Mouse (Mus musculus): ENCODE measurements around the gene Alcam.

The Alcam gene

GRCm38 (mm10) chr16:52443055-52443454 is 10.8 kb downstream of the Alcam start:
- no peak for DNase-seq (ENCODE audit: low read depth, low spot score)

- DNase-seq (ENCODE audit: low read depth, low spot score) = no peak
These were observed 14.3 kb downstream of the Alcam start for GRCm38 (mm10) chr16:52439600-52439999.

DNA sequence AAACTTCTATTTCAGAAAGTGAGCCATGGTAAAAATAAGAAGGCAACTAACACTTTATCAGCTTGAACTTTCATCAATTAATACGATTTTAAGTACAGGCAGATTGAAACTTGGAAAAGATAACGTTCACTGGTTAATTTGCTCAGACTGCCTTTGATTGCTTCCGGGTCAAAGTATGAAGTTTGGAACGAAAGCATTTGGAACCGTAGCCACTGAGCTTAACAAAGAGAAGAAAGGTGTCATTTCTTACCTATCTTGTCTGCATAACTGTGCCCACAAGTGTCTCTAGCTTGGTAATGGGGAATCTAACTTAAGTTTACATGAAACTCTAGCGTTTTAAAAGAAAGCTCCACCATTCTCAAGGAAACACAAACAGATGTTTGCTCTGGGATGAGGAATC is 14.9 kb downstream of the Alcam start:
- DNase-seq (ENCODE audit: low read depth, low spot score) = no peak

GRCm38 (mm10) chr16:52438216-52438904 is 15.5 kb downstream of the Alcam start:
- no peak for DNase-seq (ENCODE audit: low read depth, low spot score)

- DNase-seq (ENCODE audit: low read depth, low spot score) = peak; percentile 24
These were observed 20.7 kb downstream of the Alcam start for GRCm38 (mm10) chr16:52433189-52433588.

GRCm38 (mm10) chr16:52432072-52432471 is 21.8 kb downstream of the Alcam start:
- no peak for DNase-seq (ENCODE audit: low read depth, low spot score)

DNA sequence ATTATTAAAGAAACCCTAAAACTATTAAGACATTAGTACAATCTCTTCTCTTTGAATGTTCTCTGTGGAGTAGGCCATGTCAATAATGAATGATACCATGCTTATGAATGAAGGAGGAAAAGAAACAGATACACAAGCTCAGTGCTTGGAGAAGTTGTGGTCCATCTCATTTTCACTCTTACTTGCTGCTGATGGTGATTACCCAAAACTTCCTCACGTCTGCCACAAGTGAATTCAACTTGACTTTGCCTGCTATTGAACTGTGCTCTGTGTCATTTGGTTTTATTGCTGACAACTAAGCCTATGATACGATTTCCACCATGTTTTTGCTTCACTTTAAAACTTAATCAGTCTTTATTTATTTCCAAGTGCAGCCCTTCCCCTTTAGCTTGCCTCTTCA is 22.3 kb downstream of the Alcam start:
- DNase-seq (ENCODE audit: low read depth, low spot score) = no peak

- no peak for DNase-seq (ENCODE audit: low read depth, low spot score)
These were observed 23.8 kb downstream of the Alcam start for GRCm38 (mm10) chr16:52430073-52430472.

GRCm38 (mm10) chr16:52429661-52430060 is 24.2 kb downstream of the Alcam start:
- no peak for DNase-seq (ENCODE audit: low read depth, low spot score)

DNA sequence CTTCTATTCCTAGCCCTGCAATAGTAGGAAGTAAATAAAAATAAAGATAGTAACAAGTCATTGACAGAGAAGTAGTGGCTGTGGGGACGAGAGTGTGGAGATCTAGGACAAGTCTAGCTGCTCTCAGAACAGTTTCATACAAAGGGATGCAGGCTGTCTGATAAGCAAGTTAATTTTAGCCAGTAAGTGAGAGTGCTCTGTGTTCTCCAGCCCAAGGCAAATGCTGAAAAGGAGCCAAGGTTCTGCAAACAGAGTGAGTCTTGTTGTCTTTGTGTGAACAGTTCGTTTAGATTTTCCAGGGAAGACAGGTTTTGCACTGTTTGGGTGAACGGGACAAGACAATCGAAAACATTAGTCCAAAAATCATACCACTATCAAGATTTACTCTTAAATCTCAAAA is 25.4 kb downstream of the Alcam start:
- no peak for DNase-seq (ENCODE audit: low read depth, low spot score)

- no peak for DNase-seq (ENCODE audit: low read depth, low spot score)
These were observed 35.2 kb downstream of the Alcam start for GRCm38 (mm10) chr16:52418568-52419158.

- DNase-seq (ENCODE audit: low read depth, low spot score) = no peak
These were observed 35.9 kb downstream of the Alcam start for GRCm38 (mm10) chr16:52417982-52418381.

GRCm38 (mm10) chr16:52417146-52417545 is 36.7 kb downstream of the Alcam start:
- DNase-seq (ENCODE audit: low read depth, low spot score) = no peak

- no peak for DNase-seq (ENCODE audit: low read depth, low spot score)
These were observed 40.2 kb downstream of the Alcam start for GRCm38 (mm10) chr16:52413714-52414113.

DNA sequence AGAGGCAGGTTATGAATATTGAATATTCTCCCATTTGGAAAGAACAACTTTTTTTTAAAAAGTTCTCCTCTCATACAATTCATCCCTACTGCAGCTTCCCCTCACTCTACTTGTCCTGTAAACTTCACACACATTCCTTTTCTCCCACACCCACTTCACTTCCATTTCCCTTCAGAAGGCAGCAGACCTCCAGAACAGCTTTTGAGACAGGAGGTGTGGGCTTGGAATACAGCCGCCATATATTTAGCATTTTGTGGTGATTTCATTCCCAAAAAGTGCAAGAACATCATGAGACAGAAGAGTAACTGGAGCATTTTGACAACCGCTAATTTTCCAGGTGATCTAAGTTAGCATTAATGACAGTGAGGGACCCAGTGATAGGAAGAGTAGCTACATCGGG is 47.8 kb downstream of the Alcam start:
- no peak for DNase-seq (ENCODE audit: low read depth, low spot score)

GRCm38 (mm10) chr16:52405272-52405671 is 48.6 kb downstream of the Alcam start:
- DNase-seq (ENCODE audit: low read depth, low spot score) = no peak

- no peak for DNase-seq (ENCODE audit: low read depth, low spot score)
These were observed 54.8 kb downstream of the Alcam start for GRCm38 (mm10) chr16:52399112-52399511.

DNA sequence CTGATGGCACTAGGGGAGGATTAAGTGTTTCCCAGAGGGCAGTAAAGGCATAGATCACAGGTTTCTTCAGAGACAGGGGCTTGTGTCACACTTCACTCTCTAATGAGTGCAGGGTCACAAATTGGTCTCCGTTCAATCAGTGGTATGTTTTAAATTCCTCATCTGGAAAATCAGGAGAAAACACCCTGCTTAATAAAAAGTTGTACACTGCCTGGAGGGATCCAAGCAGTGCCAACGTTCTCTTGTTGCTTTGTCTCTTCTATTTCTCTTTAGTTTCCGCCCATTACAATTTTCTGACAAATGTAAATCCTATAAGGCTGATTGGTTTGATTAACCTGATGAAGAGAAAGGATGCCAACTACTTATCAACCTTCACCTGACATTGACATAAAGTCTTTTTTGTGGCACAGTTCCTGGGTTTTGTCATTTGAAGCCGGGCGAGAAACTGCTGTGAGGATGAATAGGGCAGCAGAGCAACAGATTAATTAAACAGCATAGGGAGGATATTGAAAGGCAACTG is 67.0 kb downstream of the Alcam start:
- DNase-seq (ENCODE audit: low read depth, low spot score) = no peak

DNA sequence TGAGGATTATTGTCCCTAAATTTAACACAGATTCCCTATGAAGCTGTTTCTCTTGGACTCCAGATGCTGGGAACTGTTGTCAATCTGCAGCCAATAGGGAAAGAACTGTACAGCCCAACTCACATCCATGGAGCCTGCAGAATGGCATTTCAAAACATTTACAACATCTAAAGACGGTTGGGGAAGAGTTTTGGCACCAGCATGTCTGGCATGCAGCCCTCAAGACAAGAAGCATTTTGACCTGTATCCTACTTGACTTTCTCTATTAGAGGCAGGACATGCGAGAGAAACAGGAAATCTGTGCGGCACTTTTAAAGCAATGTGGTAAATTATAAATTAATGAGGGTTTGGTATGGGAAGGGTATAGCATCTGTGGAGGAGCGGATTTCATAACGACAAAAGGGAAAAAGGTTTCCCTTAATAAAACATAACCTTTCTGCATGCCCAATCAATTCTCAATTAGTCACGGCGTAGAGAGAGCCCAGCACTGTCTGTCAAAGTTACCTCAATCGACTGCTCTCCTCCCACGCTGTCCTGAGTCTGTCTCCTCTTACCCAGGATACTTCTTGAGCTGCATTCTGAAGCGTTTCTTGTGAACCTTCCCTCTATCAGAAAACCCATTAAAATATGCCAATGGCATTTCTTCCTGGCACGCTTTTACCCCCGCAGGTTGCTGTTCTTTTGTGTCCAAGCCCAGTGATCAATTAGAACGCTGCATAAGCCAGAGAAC is 70.3 kb downstream of the Alcam start:
- DNase-seq (ENCODE audit: low read depth, low spot score) = peak; percentile 37

- peak; percentile 21 for DNase-seq (ENCODE audit: low read depth, low spot score)
These were observed 74.9 kb downstream of the Alcam start for GRCm38 (mm10) chr16:52378811-52379597.

GRCm38 (mm10) chr16:52376827-52377226 is 77.0 kb downstream of the Alcam start:
- DNase-seq (ENCODE audit: low read depth, low spot score) = no peak

DNA sequence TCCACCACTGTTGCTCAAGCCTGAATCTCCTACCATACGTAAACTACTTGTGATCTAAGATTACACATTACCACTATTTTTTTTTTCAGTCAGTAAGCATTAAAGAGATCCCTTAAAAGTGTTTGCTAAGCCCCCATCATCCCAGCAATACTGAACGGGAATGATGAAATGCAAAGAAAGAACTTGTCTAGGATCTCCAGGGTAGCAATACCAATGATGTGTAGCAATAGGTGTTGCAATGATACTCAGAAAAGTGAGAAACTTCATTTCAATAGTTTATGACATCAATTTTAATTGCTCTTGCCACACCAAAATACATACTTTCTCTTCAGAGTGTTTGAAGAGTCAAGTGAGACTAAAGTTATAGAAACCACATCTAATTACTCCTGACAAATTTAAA is 81.9 kb downstream of the Alcam start:
- DNase-seq (ENCODE audit: low read depth, low spot score) = no peak

All from mesoderm, embryonic 11.5 days (tissue).